Mouse (Mus musculus): ENCODE measurements around the gene Adssl1.

The Adssl1 gene

GRCm38 (mm10) chr12:112592985-112593734 lies 26.7 kb upstream of the Adssl1 start:
- in situ Hi-C loops (cut with MboI, MseI) = no loop called here

GRCm38 (mm10) chr12:112593951-112594915 lies 25.6 kb upstream of the Adssl1 start:
- in situ Hi-C loops (cut with MboI, MseI) = no loop called here

- in situ Hi-C loops (cut with MboI, MseI) = loop anchor here (5.0 kb wide), 1 partner anchor 38 kb away; no protein-coding TSS in a partner anchor
Measured at GRCm38 (mm10) chr12:112594989-112595388, 24.9 kb upstream of the Adssl1 start.

DNA sequence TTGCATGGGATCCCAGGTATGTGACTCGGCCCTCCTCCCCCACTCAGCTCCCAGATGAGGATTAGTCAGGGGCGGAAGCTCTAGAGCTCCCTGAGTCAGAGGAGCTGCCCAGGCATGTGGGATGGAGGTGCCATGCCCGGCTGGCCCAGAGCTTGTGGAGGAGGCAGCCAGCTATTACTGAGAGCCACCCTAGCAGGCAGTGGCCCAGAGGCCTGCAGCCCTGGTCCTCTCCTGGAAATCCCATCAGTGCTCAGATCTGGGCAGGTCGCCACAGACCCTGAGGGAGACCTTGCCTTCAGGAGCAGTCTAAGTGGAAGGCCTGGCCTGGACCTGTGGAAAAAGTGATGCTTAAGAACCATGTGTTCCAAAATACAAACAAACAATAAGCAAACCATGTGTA lies 24.2 kb upstream of the Adssl1 start:
- in situ Hi-C loops (cut with MboI, MseI) = loop anchor here (5.0 kb wide), 1 partner anchor 38 kb away; no protein-coding TSS in a partner anchor

- in situ Hi-C loops (cut with MboI, MseI) = loop anchor here (5.0 kb wide), 1 partner anchor 39 kb away; no protein-coding TSS in a partner anchor
Measured at GRCm38 (mm10) chr12:112596454-112596853, 23.4 kb upstream of the Adssl1 start.

DNA sequence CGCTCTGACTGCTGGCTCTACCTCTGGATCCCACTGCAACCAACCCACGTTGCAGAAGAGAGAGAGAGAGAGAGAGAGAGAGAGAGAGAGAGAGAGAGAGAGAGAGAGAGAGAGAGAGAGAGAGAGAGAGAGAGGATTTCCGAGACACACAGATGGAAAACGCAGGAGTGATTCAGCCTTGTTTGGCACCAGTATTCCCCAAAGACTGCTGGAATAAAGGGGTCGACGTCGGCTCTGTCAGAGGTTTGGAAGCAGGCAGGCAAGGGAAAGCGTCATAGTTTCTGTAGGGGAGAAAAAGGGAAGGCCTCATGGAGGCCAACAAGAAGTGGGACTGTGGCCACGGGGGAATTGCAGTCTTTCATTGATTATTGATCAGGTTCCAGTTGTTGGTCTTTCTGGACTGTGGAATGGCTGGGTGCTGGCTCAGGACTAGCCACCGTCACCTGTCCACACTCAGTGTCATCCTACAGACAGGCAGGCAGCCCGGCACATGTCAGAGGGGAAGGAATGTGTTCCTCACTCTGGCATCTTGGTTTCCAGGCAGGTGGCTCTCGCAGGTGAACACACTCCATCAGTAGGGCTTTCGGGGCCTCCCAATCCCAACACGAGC lies 22.8 kb upstream of the Adssl1 start:
- in situ Hi-C loops (cut with MboI, MseI) = loop anchor here (5.0 kb wide), 1 partner anchor 40 kb away; no protein-coding TSS in a partner anchor

DNA sequence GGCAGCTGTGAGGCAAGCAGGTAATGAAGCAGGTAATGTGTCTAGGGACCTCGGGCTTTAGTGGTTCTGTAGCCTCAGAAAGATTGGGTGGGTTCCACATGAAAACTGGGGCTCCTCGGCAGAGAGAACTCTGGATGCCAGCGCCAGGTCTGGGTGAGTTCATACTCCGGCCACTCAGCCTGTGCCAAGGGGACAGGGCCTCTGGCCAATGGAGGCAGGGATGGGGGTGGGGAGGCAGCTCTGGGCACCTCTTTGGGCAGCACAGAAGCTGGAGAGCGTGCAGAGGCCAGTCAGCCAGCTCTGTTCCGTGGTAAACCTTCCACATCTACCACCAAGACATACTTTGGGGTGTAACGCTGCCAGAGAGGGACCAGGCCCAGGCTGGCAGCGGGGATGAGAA lies 22.2 kb upstream of the Adssl1 start:
- in situ Hi-C loops (cut with MboI, MseI) = loop anchor here (5.0 kb wide), 1 partner anchor 40 kb away; no protein-coding TSS in a partner anchor

- in situ Hi-C loops (cut with MboI, MseI) = loop anchor here (5.0 kb wide), 1 partner anchor 42 kb away; no protein-coding TSS in a partner anchor
Measured at GRCm38 (mm10) chr12:112599198-112599597, 20.6 kb upstream of the Adssl1 start.

DNA sequence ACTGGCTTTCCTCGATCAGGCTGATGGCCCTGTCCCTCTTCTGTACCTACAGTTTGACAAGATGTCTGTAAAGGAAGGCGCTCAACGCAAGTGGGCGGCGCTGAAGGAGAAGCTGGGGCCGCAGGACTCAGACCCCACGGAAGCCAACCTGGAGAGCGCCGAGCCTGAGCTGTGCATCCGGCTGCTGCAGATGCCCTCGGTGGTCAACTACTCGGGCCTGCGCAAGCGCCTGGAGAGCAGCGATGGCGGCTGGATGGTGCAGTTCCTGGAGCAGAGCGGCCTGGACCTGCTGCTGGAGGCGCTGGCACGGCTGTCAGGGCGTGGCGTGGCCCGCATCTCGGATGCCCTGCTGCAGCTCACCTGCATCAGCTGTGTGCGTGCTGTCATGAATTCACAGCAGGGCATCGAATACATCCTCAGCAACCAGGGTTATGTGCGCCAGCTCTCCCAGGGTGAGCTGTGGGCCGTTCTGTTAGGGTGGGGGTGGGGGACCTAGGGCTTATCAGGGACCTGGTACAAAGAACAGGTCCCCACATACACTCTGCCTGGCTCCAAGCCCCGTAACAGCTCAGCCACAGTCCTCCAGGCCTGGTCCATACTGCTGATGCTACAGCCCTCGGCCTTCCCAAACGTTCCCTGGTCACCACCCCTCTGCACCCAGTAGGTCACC lies 19.8 kb upstream of the Adssl1 start:
- in situ Hi-C loops (cut with MboI, MseI) = loop anchor here (5.0 kb wide), 1 partner anchor 43 kb away; no protein-coding TSS in a partner anchor

GRCm38 (mm10) chr12:112604022-112604421 lies 15.8 kb upstream of the Adssl1 start:
- in situ Hi-C loops (cut with MboI, MseI) = no loop called here

DNA sequence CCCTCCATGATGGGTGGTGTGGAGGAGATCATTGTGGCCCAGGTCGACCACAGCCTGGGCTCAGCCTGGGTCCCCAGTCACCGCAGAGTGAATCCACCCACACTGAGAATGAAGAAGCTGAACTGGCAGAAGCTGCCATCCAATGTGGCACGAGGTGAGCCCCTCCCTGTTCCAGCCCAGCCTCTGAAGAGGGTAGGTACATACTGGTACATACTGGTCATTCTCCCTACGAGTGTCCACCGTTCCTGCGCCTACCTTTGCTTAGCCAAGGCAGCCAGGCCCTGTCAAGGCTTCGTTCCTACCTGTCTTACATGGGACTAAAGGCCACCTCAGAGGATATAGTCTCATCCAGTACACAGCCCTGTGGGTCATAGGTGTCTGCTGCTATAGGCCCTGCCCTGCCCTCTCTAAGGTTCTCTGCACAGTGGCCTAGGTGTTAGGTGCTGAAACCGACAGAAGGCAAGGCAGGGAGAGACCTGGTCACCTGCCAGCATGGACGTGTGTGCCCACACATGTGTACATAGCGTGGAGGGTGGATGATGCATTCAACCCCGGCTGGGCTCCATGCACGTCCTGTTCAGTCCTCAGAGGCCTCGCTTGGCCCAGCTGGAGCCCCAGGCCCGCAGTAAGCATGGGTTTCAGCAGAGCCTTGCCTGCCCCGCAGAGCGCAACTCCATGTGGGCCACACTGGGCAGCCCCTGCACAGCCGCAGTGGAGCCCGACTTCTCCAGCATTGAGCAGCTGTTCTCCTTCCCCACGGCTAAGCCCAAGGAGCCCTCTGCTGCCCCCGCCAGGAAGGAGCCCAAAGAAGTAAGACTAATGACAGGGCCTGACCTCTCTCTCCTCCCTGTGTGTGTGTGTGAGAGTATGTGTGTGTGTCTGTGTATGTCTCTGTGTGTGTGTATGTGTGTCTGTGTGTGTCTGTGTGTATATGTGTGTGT lies 14.9 kb upstream of the Adssl1 start:
- in situ Hi-C loops (cut with MboI, MseI) = no loop called here

DNA sequence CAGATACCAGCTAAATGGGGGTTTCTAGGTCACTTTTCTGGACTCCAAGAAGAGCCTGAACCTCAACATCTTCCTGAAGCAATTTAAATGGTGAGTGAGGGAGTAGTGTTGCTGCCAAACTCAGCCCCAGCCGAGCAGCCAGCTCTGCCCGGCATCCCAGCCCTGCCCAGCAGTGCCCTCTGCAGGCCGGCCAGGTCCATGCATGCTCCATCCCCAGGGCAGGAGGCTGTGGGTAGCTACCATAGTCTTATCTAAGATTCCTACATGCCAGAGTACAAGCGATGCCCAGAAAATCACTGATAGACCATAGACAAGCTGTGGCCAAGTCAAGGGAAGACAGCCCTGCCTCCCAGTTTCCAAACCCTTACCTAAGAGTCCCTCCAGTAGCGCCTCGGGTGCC lies 14.1 kb upstream of the Adssl1 start:
- in situ Hi-C loops (cut with MboI, MseI) = no loop called here

GRCm38 (mm10) chr12:112606998-112607397 lies 12.8 kb upstream of the Adssl1 start:
- in situ Hi-C loops (cut with MboI, MseI) = no loop called here

DNA sequence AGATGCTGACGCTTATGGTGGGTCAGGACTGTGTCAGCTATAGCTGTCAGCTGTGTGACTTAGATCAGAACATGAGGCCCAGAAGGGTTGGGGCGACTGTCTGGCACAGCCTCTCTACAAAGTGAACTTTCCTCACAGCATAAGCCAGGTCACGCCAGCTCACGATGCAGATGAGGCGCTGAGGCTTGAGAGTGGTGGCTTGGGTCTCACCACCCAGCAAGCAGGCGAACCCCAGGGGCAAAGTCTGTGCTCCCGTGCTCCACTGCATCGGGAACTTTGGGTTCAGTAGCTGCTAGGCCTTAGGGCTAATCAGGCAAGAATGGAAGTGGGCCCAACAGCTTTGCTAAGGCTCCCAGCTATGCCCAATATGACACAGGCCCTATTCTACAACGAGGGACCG lies 10.8 kb upstream of the Adssl1 start:
- in situ Hi-C loops (cut with MboI, MseI) = no loop called here

DNA sequence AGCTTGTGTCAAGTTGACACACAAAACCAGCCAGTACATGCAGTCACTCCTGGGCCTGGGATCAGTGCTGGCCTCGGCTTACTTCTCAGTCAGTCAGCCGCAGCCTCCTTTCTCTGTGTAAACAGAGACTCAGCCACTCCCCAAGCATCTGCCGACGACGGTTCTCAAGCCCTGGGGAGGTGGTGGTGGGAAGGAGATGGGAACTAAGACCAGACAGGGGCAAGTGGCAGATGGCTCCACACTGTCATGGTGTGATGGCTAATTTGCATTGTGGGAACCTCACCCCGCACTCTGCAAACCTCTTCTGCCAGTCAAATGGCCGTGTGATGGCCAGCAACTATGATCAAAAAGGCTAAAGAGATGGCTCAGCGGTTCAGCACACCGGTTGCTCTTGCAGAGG lies 3.2 kb upstream of the Adssl1 start:
- in situ Hi-C loops (cut with MboI, MseI) = loop anchor here (10.0 kb wide), 1 partner anchor 472 kb away; the partner anchor contains the start of gene Kif26a

DNA sequence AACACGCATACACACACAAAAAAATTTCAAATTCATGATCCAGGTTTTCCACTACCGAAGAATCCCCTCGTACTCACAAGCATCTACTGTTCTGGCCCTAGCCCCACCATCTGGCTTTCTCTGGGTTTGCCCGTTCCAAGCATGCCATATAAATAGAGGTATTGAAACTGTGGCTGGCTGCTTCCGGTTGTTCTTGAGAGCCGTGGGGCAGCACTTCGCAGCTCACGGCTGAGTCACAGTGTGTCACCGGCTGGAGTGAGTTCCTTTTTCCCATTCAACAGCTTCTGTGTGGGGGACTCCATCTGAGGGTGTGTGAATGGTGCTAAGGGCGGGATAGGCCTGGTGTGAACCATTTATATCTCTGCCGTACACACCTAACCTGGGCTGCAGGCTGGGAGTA lies 2.7 kb upstream of the Adssl1 start:
- in situ Hi-C loops (cut with MboI, MseI) = loop anchor here (10.0 kb wide), 1 partner anchor 472 kb away; the partner anchor contains the start of gene Kif26a

- in situ Hi-C loops (cut with MboI, MseI) = loop anchor here (10.0 kb wide), 1 partner anchor 473 kb away; the partner anchor contains the start of gene Kif26a
Measured at GRCm38 (mm10) chr12:112617898-112618380, 1.9 kb upstream of the Adssl1 start.

DNA sequence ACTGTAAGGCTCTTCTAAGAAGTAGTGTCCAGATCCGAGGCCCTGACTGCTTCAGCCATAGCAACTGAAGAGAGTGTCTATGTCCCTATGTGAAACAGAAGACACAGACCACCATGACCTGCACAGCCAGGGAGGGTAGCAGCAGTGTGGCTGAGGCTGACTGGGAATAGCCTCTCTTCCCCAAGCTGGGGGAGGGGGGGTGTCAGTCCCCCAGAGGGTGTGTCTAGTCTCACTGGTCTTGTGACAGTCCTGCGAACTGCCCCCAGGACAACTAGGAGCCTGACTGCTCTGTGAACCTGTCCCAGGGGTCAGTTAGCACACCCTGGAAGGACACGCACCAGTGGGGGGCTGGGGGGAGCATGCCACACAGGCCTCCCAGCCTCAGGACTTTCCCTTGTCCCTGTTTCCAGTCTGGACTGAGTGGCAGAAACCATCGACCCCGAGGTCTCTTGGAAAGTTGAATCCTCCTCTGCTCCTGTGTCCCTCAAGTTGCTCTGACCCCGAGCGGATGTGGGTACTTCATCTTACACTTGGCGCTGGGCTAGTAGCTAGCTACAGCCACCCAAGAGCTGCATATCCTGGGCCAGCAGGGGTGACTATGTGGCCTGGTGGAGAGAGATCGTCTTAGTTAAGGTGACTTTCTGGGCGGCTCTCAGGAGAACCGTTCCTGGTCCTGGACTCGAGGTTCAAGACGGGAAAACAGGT lies 712 bp upstream of the Adssl1 start:
- in situ Hi-C loops (cut with MboI, MseI) = loop anchor here (10.0 kb wide), 1 partner anchor 474 kb away; the partner anchor contains the start of gene Kif26a

All from T-helper 2 cell (primary cell).